Mouse (Mus musculus) adrenal gland, adult 2 months (tissue): ENCODE data around the gene Cacna2d3. TPM values are rescaled to one million over a fixed set of nuclear protein-coding genes. Genes with fewer than 3 reads are reported as not detected.
A peak's percentile ranks its signal among the peaks of the same experiment; 100 is the strongest.

ENCODE experiments used
- DNase-seq: peaks from one replicate; pipeline ENCODE4 v3.0.0; 2021
- polyA plus RNA-seq: library from polyadenylated mRNA; depleted of rRNA; stranded (reverse); fragments of >200 nt; gene quantifications from 2 replicates; pipeline ENCODE4 v1.2.3, GENCODE M21; 2012
- total RNA-seq, 2 experiments: library from RNA; stranded (reverse); gene quantifications; 2 replicates each; pipeline ENCODE4 v1.2.3; 2021

Cacna2d3 gene
- total and polyA plus RNA-seq, 3 experiments, result 0.67 to 2.7 (median 2.7) TPM

GRCm38 (mm10) chr14:29005228-29005840 lies 716.3 kb downstream of the Cacna2d3 start:
- DNase-seq, result no peak

- DNase-seq, result no peak
These were observed 725.1 kb downstream of the Cacna2d3 start for GRCm38 (mm10) chr14:28996569-28996968.

- DNase-seq, result peak; percentile 28
These were observed 733.3 kb downstream of the Cacna2d3 start for GRCm38 (mm10) chr14:28988211-28988900.

GRCm38 (mm10) chr14:28984276-28984675 lies 737.4 kb downstream of the Cacna2d3 start:
- peak; percentile 83 for DNase-seq

- no peak for DNase-seq
These were observed 741.2 kb downstream of the Cacna2d3 start for GRCm38 (mm10) chr14:28980482-28980881.

- no peak for DNase-seq
These were observed 742.4 kb downstream of the Cacna2d3 start for GRCm38 (mm10) chr14:28979230-28979629.

- DNase-seq, result no peak
These were observed 749.0 kb downstream of the Cacna2d3 start for GRCm38 (mm10) chr14:28972620-28973019.

- DNase-seq, result no peak
These were observed 752.4 kb downstream of the Cacna2d3 start for GRCm38 (mm10) chr14:28969247-28969646.

- DNase-seq, result no peak
These were observed 754.8 kb downstream of the Cacna2d3 start for GRCm38 (mm10) chr14:28966881-28967280.

GRCm38 (mm10) chr14:28961379-28961778 lies 760.3 kb downstream of the Cacna2d3 start:
- no peak for DNase-seq

- no peak for DNase-seq
These were observed 762.6 kb downstream of the Cacna2d3 start for GRCm38 (mm10) chr14:28959042-28959441.

- DNase-seq, result no peak
These were observed 763.3 kb downstream of the Cacna2d3 start for GRCm38 (mm10) chr14:28958131-28959015.

GRCm38 (mm10) chr14:28955181-28955580 lies 766.5 kb downstream of the Cacna2d3 start:
- DNase-seq, result peak; percentile 8

GRCm38 (mm10) chr14:28954588-28954987 lies 767.1 kb downstream of the Cacna2d3 start:
- DNase-seq, result no peak

- DNase-seq, result no peak
These were observed 767.6 kb downstream of the Cacna2d3 start for GRCm38 (mm10) chr14:28954086-28954485.

GRCm38 (mm10) chr14:28953409-28953808 lies 768.3 kb downstream of the Cacna2d3 start:
- no peak for DNase-seq

- DNase-seq, result no peak
These were observed 771.2 kb downstream of the Cacna2d3 start for GRCm38 (mm10) chr14:28950499-28950898.

- DNase-seq, result peak; percentile 47
These were observed 771.9 kb downstream of the Cacna2d3 start for GRCm38 (mm10) chr14:28949785-28950184.

GRCm38 (mm10) chr14:28948019-28948850 lies 773.4 kb downstream of the Cacna2d3 start:
- no peak for DNase-seq

GRCm38 (mm10) chr14:28932746-28933293 lies 788.8 kb downstream of the Cacna2d3 start:
- no peak for DNase-seq

GRCm38 (mm10) chr14:28923180-28923961 lies 798.3 kb downstream of the Cacna2d3 start:
- no peak for DNase-seq
